Mouse (Mus musculus): ENCODE data around the gene Zpbp2. TPM values are rescaled to one million over a fixed set of nuclear protein-coding genes. Genes with fewer than 3 reads are reported as not detected.

The Zpbp2 gene
- total and polyA plus RNA-seq, 3 experiments: 0.12 to 0.58 TPM; not detected in 1

DNA sequence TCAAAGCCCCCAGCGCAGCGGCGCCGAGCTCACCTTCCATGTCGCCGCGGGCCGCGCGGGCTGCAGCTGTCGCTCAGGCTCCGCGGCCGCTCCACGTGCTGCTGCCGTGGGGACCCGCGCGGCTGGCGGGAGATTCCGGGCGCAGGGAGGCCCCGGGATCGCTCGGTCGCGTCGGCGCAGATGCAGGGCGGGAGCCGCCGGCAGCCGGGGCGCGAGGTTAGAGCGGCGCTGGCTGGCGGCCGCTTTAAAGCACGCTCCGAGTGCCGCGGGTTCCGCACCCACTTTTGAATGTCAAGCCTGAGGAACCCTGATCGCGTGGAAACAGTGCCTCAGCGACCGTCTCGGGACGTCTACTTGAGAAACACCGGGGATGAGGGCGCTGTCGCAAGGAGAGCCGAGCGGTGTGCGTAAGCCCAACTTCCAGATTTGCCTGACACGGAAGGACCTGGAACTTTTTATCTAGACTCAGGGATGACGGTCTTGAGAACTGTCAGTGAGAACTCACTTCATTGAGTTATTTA is 5.1 kb upstream of the Zpbp2 start, which contains the start of gene Ikzf3:
Ikzf3 (minus strand) TSS at position 321 of the 521 bp plus-strand sequence.
- Histone ChIP-seq H3K4me3 (ENCODE audit: control insufficient read depth in 1 of 2, insufficient read depth in 1 of 2, low read depth in 2 of 2, low read length in 2 of 2) (no peak within 1 kb of the TSS), H3K79me2 (ENCODE audit: control insufficient read depth, insufficient read depth, low read length, poor library complexity) (no peaks in the 10 kb centered on the region), H3K36me3 (ENCODE audit: control insufficient read depth in 1 of 2, insufficient read depth in 2 of 2, low read length in 2 of 2) (peaks cover 0 to 5% of the 10 kb centered on the region in 2 experiments; a peak in 2 of 4 replicates), H3K27ac (ENCODE audit: control insufficient read depth, low read depth, low read length) (no peak within 1 kb of the TSS), H3K9me3 (replicated peaks; ENCODE audit: insufficient read depth, low read length) (no peaks in the 10 kb centered on the region), H3K27me3 (ENCODE audit: control insufficient read depth in 1 of 2, insufficient read depth in 2 of 2, low read length in 2 of 2) (peaks cover 4 to 10% of the 10 kb centered on the region in 2 experiments; a peak in 3 of 4 replicates), H3K4me1 (ENCODE audit: control insufficient read depth in 1 of 2, insufficient read depth in 2 of 2, low read length in 2 of 2) (peaks cover 2 to 7% of the 10 kb centered on the region in 2 experiments; a peak in 3 of 4 replicates), H3K9ac (ENCODE audit: control insufficient read depth, low read depth, low read length, poor library complexity, severe bottlenecking) (no peak within 1 kb of the TSS)
- TF ChIP-seq USF2 (IDR thresholded peaks at IDR 0.05; ENCODE audit: borderline replicate concordance in 1 of 2, insufficient read depth in 1 of 2, low read depth in 1 of 2, low read length in 2 of 2): no peak
- no peak for TF ChIP-seq POLR2A (IDR thresholded peaks at IDR 0.05; ENCODE audit: control insufficient read depth in 1 of 2, insufficient read depth in 1 of 2, low read depth in 1 of 2, low read length in 2 of 2, poor library complexity in 1 of 2)
- DNase-seq (ENCODE audit: low read depth, low spot score): no peak

DNA sequence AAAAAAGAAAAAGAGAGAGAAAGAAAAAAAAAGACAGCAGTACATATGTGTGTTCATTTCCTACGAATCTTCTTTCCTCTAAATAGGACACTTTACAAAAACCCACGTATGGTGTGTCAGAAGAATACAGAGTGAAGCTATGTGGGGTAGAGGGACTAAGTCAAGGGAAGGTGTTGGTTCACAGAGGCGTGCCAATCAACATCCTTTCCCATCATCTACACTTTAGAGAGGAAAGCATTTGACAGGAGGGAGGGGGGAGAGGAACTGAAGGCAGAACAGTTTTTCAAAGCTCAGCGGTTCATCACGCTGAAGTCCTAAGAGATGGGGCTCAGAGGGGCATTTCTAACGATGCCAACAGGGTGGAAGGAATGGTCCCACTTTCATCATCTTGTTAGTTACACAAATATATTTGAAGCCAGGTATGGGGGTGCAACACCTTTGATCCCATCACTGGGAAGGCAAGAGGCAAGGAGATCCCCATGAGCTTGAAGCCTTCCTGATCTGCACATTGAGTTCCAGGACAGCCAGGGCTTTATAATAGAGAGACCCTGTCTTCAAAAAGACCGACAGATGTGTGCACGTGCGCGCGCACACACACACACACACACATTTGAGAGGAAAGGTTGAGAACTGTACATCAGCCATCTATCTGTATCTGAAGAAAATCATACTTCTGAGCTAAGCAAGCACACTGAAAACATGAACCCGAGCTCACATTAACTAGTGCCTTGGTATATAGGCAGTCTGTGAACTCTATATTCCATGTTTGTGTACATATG is 4.2 kb upstream of the Zpbp2 start:
- no peaks in the 10 kb centered on the region for H3K9me3 ChIP-seq (replicated peaks; ENCODE audit: insufficient read depth, low read length)
- peaks cover 1 to 8% of the 10 kb centered on the region in 2 experiments; a peak in 3 of 4 replicates for H3K27me3 ChIP-seq (ENCODE audit: control insufficient read depth in 1 of 2, insufficient read depth in 2 of 2, low read length in 2 of 2)
- peaks cover 0 to 6% of the 10 kb centered on the region in 2 experiments; a peak in 2 of 4 replicates for H3K36me3 ChIP-seq (ENCODE audit: control insufficient read depth in 1 of 2, insufficient read depth in 2 of 2, low read length in 2 of 2)
- H3K9ac ChIP-seq (ENCODE audit: control insufficient read depth, low read depth, low read length, poor library complexity, severe bottlenecking): no peak overlapping the region
- H3K27ac ChIP-seq (ENCODE audit: control insufficient read depth, low read depth, low read length): no peak overlapping the region
- H3K4me1 ChIP-seq (ENCODE audit: control insufficient read depth in 1 of 2, insufficient read depth in 2 of 2, low read length in 2 of 2): peaks cover 3 to 7% of the 10 kb centered on the region in 2 experiments; a peak in 3 of 4 replicates
- no peak for TF ChIP-seq EP300 (IDR thresholded peaks at IDR 0.05; ENCODE audit: low read depth in 1 of 2, low read length in 2 of 2)
- TF ChIP-seq HCFC1 (IDR thresholded peaks at IDR 0.05; ENCODE audit: low read depth, low read length): no peak
- no peak for TF ChIP-seq ZNF384 (IDR thresholded peaks at IDR 0.05; ENCODE audit: low read depth, low read length)
- TF ChIP-seq JUND (IDR thresholded peaks at IDR 0.05; ENCODE audit: low read depth, low read length): no peak
- no peak for TF ChIP-seq RAD21 (IDR thresholded peaks at IDR 0.05; ENCODE audit: low read depth, low read length)
- TF ChIP-seq TCF12 (IDR thresholded peaks at IDR 0.05; ENCODE audit: low read depth, low read length): no peak
- TF ChIP-seq GABPA (IDR thresholded peaks at IDR 0.05; ENCODE audit: low read depth, low read length): no peak
- no peak for TF ChIP-seq UBTF (IDR thresholded peaks at IDR 0.05; ENCODE audit: borderline replicate concordance, insufficient read depth, low read depth, low read length)
- H3K4me3 ChIP-seq (ENCODE audit: control insufficient read depth in 1 of 2, insufficient read depth in 1 of 2, low read depth in 2 of 2, low read length in 2 of 2): no peak overlapping the region
- no peak for DNase-seq (ENCODE audit: low read depth, low spot score)
- no peaks in the 10 kb centered on the region; the same call in 1 of the 2 replicates for H3K79me2 ChIP-seq (ENCODE audit: control insufficient read depth, insufficient read depth, low read length, poor library complexity)

DNA sequence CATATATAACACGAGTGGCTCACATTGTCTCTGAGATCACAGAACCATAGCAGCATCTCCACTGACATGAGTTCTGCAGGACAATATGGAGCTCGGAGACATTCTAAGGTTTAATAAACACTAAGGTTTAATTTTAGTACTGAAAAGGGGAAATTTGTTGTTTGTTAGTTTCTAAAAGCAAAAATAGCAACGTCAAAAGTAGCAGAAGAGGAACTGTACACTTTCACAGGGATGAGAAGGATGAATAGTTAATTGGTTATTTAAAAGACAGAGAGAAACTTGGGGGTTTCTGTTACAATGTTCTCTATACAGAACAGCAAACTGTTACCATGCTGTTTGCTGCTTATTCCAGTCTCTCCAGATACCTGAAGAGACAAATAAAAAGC is 3.6 kb upstream of the Zpbp2 start:
- Histone ChIP-seq H3K4me1 (ENCODE audit: control insufficient read depth in 1 of 2, insufficient read depth in 2 of 2, low read length in 2 of 2) (peaks cover 7 to 9% of the 10 kb centered on the region in 2 experiments), H3K27me3 (ENCODE audit: control insufficient read depth in 1 of 2, insufficient read depth in 2 of 2, low read length in 2 of 2) (peaks cover 1 to 8% of the 10 kb centered on the region in 2 experiments; a peak in 3 of 4 replicates), H3K36me3 (ENCODE audit: control insufficient read depth in 1 of 2, insufficient read depth in 2 of 2, low read length in 2 of 2) (peaks cover 0 to 12% of the 10 kb centered on the region in 2 experiments; a peak in 2 of 4 replicates), H3K9ac (ENCODE audit: control insufficient read depth, low read depth, low read length, poor library complexity, severe bottlenecking) (no peak overlapping the region), H3K9me3 (replicated peaks; ENCODE audit: insufficient read depth, low read length) (no peaks in the 10 kb centered on the region), H3K4me3 (ENCODE audit: control insufficient read depth in 1 of 2, insufficient read depth in 1 of 2, low read depth in 2 of 2, low read length in 2 of 2) (no peak overlapping the region), H3K27ac (ENCODE audit: control insufficient read depth, low read depth, low read length) (no peak overlapping the region), H3K79me2 (ENCODE audit: control insufficient read depth, insufficient read depth, low read length, poor library complexity) (no peaks in the 10 kb centered on the region; the same call in 1 of the 2 replicates)
- TF ChIP-seq UBTF (IDR thresholded peaks at IDR 0.05; ENCODE audit: borderline replicate concordance, insufficient read depth, low read depth, low read length) (no peak), TCF12 (IDR thresholded peaks at IDR 0.05; ENCODE audit: low read depth, low read length) (no peak), HCFC1 (IDR thresholded peaks at IDR 0.05; ENCODE audit: low read depth, low read length) (no peak)
- no peak for DNase-seq (ENCODE audit: low read depth, low spot score)
